Mouse (Mus musculus): ENCODE data around the gene Nop9. TPM values are rescaled to one million over a fixed set of nuclear protein-coding genes. Genes with fewer than 3 reads are reported as not detected.

Nop9 gene
- polyA plus RNA-seq, 1 experiment from 2014 or later, result 26.2 TPM

DNA sequence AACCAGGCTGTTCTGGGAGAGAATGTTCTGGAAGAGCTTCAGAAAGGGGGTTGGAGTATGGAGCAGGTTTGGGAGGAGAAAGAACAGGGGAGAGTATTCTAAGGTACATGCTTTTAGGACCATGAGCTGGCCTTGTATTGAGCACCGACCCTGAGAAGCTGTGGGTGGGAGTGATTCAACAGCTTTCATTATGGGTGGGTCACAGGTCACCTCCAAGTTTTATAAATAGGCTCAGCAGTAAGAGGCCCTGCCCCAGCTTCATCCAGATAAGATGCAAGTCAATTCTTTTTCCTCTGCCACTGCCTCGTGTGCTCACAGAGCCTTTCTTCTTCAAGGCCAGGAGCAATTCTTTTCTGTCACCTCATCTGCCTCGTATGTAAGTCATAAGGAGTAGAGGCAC is 31.7 kb downstream of the Nop9 start:
- Histone ChIP-seq H3K9ac (ENCODE audit: low read depth, low read length) (no peak overlapping the region), H3K4me3 (replicated peaks; ENCODE audit: low read depth, low read length) (no peak overlapping the region), H3K27ac (no peak overlapping the region), H3K27me3 (ENCODE audit: insufficient read depth, low read length) (no peaks in the 10 kb centered on the region), H3K9me3 (replicated peaks; ENCODE audit: low read length) (no peaks in the 10 kb centered on the region), H3K36me3 (ENCODE audit: insufficient read depth, low read length) (no peaks in the 10 kb centered on the region), H3K4me1 (replicated peaks; ENCODE audit: insufficient read depth, low read length) (peaks cover under 1% of the 10 kb centered on the region; the same call in 1 of the 2 replicates), H3K4me2 (ENCODE audit: low read length) (no peak overlapping the region)
- TF ChIP-seq CTCF (IDR thresholded peaks at IDR 0.05; ENCODE audit: low read depth), result no peak
- DNase-seq (ENCODE audit: low spot score) (no peak), ATAC-seq (replicated peaks; ENCODE audit: low FRiP score, low read depth) (no peak)
- 32% methylated on average over 3 of the region's 3 CpGs for WGBS

DNA sequence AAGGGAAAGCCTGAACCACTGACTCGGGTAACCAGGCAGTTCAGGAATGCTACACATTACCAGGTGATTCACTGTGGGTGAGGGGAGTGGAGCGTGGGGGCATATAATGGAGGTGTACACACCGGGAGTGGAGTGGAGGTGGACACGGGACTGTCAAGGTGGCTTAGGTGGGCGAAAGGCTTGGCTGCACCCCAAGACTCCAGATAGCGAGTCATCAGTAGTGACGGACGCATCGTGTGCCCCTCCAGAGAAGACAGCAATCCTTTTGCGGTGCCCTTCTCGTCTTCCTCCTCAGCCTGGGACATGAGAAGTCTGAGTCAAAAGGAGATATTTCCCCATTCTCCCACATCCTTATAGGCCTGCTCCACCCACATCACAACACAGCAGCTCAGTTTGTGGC is 32.3 kb downstream of the Nop9 start:
- Histone ChIP-seq H3K4me3 (replicated peaks; ENCODE audit: low read depth, low read length) (no peak overlapping the region), H3K27ac (no peak overlapping the region), H3K4me1 (replicated peaks; ENCODE audit: insufficient read depth, low read length) (peaks cover 7% of the 10 kb centered on the region), H3K9ac (ENCODE audit: low read depth, low read length) (no peak overlapping the region), H3K9me3 (replicated peaks; ENCODE audit: low read length) (no peaks in the 10 kb centered on the region), H3K4me2 (ENCODE audit: low read length) (no peak overlapping the region), H3K27me3 (ENCODE audit: insufficient read depth, low read length) (no peaks in the 10 kb centered on the region), H3K36me3 (ENCODE audit: insufficient read depth, low read length) (no peaks in the 10 kb centered on the region)
- 84% methylated on average over 11 of the region's 11 CpGs for WGBS
- no peak for TF ChIP-seq CTCF (IDR thresholded peaks at IDR 0.05; ENCODE audit: low read depth)
- DNase-seq (ENCODE audit: low spot score) (no peak), ATAC-seq (replicated peaks; ENCODE audit: low FRiP score, low read depth) (no peak)

DNA sequence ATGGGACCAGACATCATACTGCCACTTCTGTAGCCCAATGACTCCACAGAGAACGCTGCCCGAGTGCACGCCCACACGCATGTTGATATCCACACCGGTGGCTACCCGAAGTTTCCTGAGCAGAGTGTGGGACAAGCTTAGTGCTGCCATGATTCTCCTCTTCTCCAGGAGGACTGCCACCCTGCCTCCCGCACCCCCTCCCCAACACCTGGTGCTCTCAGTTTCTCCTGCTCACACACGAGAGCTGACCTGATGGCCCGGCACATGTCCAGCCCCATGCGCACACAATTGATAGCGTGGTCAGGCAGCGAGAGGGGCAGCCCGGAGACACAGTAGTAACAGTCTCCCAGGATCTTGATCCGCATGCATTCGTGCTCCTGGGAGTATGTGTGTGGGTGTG is 33.2 kb downstream of the Nop9 start:
- H3K9me3 ChIP-seq (replicated peaks; ENCODE audit: low read length), result no peaks in the 10 kb centered on the region
- peaks cover 7% of the 10 kb centered on the region for H3K4me1 ChIP-seq (replicated peaks; ENCODE audit: insufficient read depth, low read length)
- WGBS, result 86% methylated on average over 15 of the region's 15 CpGs
- DNase-seq (ENCODE audit: low spot score) (no peak), ATAC-seq (replicated peaks; ENCODE audit: low FRiP score, low read depth) (no peak)
- H3K36me3 ChIP-seq (ENCODE audit: insufficient read depth, low read length), result no peaks in the 10 kb centered on the region
- H3K9ac ChIP-seq (ENCODE audit: low read depth, low read length), result no peak overlapping the region
- H3K27me3 ChIP-seq (ENCODE audit: insufficient read depth, low read length), result no peaks in the 10 kb centered on the region
- no peak overlapping the region for H3K4me2 ChIP-seq (ENCODE audit: low read length)
- H3K27ac ChIP-seq, result no peak overlapping the region
- TF ChIP-seq CTCF (IDR thresholded peaks at IDR 0.05; ENCODE audit: low read depth), result no peak
- H3K4me3 ChIP-seq (replicated peaks; ENCODE audit: low read depth, low read length), result no peak overlapping the region

GRCm38 (mm10) chr14:55779656-55780055 is 34.2 kb downstream of the Nop9 start:
- no peak overlapping the region for H3K27ac ChIP-seq
- H3K4me1 ChIP-seq (replicated peaks; ENCODE audit: insufficient read depth, low read length), result peaks cover 7% of the 10 kb centered on the region
- H3K36me3 ChIP-seq (ENCODE audit: insufficient read depth, low read length), result no peaks in the 10 kb centered on the region
- no peak overlapping the region for H3K4me2 ChIP-seq (ENCODE audit: low read length)
- 60% methylated on average over 16 of the region's 16 CpGs for WGBS
- TF ChIP-seq CTCF (IDR thresholded peaks at IDR 0.05; ENCODE audit: low read depth), result no peak
- H3K9me3 ChIP-seq (replicated peaks; ENCODE audit: low read length), result no peaks in the 10 kb centered on the region
- no peak overlapping the region for H3K4me3 ChIP-seq (replicated peaks; ENCODE audit: low read depth, low read length)
- ATAC-seq (replicated peaks; ENCODE audit: low FRiP score, low read depth), result no peak
- H3K9ac ChIP-seq (ENCODE audit: low read depth, low read length), result no peak overlapping the region
- DNase-seq (ENCODE audit: low spot score), result no peak
- H3K27me3 ChIP-seq (ENCODE audit: insufficient read depth, low read length), result no peaks in the 10 kb centered on the region

DNA sequence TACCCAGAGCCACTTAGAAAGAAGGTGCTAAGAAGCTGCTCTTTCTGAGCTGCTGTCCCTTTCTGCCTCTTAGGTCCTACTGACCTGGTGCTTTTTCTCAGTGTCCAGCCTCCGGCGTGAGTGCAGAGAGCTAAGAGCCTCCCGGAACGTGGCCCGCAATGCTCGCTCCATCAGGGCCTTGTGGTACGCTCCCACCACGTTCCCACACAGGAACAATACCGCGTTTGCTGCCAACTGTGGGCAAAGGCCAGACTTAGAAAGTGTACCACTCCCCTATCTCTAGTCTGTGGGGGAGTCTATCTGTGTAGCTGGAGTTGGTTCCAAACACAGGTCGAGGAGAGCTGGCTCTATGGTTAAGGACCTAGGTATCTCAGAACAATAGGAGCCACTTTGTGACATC is 35.2 kb downstream of the Nop9 start:
- no peak overlapping the region for H3K4me2 ChIP-seq (ENCODE audit: low read length)
- 84% methylated on average over 11 of the region's 11 CpGs for WGBS
- H3K9me3 ChIP-seq (replicated peaks; ENCODE audit: low read length), result no peaks in the 10 kb centered on the region
- DNase-seq (ENCODE audit: low spot score), result no peak
- no peak overlapping the region for H3K4me3 ChIP-seq (replicated peaks; ENCODE audit: low read depth, low read length)
- H3K27me3 ChIP-seq (ENCODE audit: insufficient read depth, low read length), result no peaks in the 10 kb centered on the region
- no peak overlapping the region for H3K27ac ChIP-seq
- H3K4me1 ChIP-seq (replicated peaks; ENCODE audit: insufficient read depth, low read length), result peaks cover 7% of the 10 kb centered on the region
- ATAC-seq (replicated peaks; ENCODE audit: low FRiP score, low read depth), result no peak
- H3K9ac ChIP-seq (ENCODE audit: low read depth, low read length), result no peak overlapping the region
- no peaks in the 10 kb centered on the region for H3K36me3 ChIP-seq (ENCODE audit: insufficient read depth, low read length)
- TF ChIP-seq CTCF (IDR thresholded peaks at IDR 0.05; ENCODE audit: low read depth), result no peak

- no peaks in the 10 kb centered on the region for H3K36me3 ChIP-seq (ENCODE audit: insufficient read depth, low read length)
- peaks cover 7% of the 10 kb centered on the region for H3K4me1 ChIP-seq (replicated peaks; ENCODE audit: insufficient read depth, low read length)
- peak; percentile 99 for TF ChIP-seq CTCF (IDR thresholded peaks at IDR 0.05; ENCODE audit: low read depth)
- H3K9ac ChIP-seq (ENCODE audit: low read depth, low read length), result no peak overlapping the region
- H3K9me3 ChIP-seq (replicated peaks; ENCODE audit: low read length), result no peaks in the 10 kb centered on the region
- no peak overlapping the region for H3K27ac ChIP-seq
- peak; percentile 64 for ATAC-seq (replicated peaks; ENCODE audit: low FRiP score, low read depth)
- 15% methylated on average over 14 of the region's 14 CpGs for WGBS
- no peak overlapping the region for H3K4me3 ChIP-seq (replicated peaks; ENCODE audit: low read depth, low read length)
- H3K4me2 ChIP-seq (ENCODE audit: low read length), result peak overlapping the region; percentile 80
- no peaks in the 10 kb centered on the region for H3K27me3 ChIP-seq (ENCODE audit: insufficient read depth, low read length)
- peak; percentile 94 for DNase-seq (ENCODE audit: low spot score)
Observed at GRCm38 (mm10) chr14:55781310-55781709, 35.8 kb downstream of the Nop9 start.

DNA sequence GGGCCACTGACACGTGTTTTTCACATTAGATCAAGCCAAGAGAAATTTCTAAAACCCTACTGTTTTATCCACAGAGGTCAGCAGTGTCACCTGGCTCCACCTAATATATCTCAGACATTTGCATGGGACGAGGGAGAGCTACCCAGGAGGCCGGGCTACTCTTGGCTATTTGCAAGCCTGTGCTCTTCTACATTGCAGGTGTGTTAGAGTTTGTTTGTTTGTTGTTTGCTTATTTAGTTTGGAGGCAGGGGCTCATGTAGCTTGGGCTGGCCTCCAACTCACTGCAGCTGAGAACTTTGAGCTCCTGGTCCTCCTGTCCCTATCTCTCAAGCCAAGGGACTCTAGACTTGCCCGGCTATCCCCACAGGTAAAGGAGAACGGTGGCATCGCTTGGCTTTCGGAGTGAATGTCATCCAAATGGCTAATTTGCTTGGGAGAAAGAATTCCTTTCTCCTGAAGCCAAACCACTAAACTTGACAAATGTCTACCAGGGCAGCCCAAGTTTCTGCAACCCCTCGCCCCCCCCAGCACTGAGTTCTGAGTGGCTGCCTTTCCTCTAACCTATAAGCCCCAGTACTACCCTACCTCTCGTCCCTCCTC is 37.0 kb downstream of the Nop9 start:
- peak overlapping the region; percentile 80 for H3K4me2 ChIP-seq (ENCODE audit: low read length)
- H3K4me1 ChIP-seq (replicated peaks; ENCODE audit: insufficient read depth, low read length), result peaks cover 7% of the 10 kb centered on the region
- H3K27me3 ChIP-seq (ENCODE audit: insufficient read depth, low read length), result no peaks in the 10 kb centered on the region
- peak overlapping the region; percentile 65; the same call in 1 of the 2 replicates for H3K27ac ChIP-seq
- no peak for TF ChIP-seq CTCF (IDR thresholded peaks at IDR 0.05; ENCODE audit: low read depth)
- 44% methylated on average over 9 of the region's 9 CpGs for WGBS
- H3K9me3 ChIP-seq (replicated peaks; ENCODE audit: low read length), result no peaks in the 10 kb centered on the region
- no peaks in the 10 kb centered on the region for H3K36me3 ChIP-seq (ENCODE audit: insufficient read depth, low read length)
- no peak for DNase-seq (ENCODE audit: low spot score)
- peak overlapping the region; percentile 44 for H3K4me3 ChIP-seq (replicated peaks; ENCODE audit: low read depth, low read length)
- no peak for ATAC-seq (replicated peaks; ENCODE audit: low FRiP score, low read depth)
- H3K9ac ChIP-seq (ENCODE audit: low read depth, low read length), result 0 out of 2 replicates have a peak overlapping the region, but pooled peaks have one; percentile 5
